Mouse (Mus musculus) megakaryocyte, embryonic 14.5 days (primary cell): ENCODE measurements around the gene Ppp4r4.

Experiments used
- FLI1 ChIP-seq: IDR thresholded peaks from 2 replicates; pipeline ENCODE4 v1.6.1; 2012; ENCODE audit warnings: low read length, inconsistent platforms, mixed read lengths
- GATA1 ChIP-seq: IDR thresholded peaks from 3 replicates; pipeline ENCODE4 v1.6.1; 2012; ENCODE audit warnings: mixed read lengths, low read length, inconsistent platforms, borderline replicate concordance

DNA sequence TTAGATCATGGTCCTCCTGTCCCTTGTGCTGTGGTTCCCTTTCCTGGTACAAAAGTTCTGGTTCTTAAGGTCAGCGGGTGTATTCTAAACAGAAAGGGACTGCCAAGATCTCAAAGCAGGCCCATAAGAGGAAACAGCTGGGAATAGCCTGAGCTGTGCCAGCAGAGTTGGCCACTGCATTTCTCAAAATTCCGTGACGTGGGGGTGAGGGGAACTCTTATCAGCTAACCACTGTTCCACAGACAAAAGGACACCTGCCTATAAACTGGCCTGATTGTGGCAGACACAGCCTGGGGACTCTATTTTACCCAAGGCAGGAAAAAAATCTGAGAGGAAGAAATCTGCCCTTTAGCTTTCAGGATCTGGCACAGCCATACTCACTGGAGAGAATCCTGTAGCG lies 44.8 kb upstream of the Ppp4r4 start:
- TF ChIP-seq GATA1, result no peak
- no peak for TF ChIP-seq FLI1
